Comparison of ENCODE assay signal across 9 mouse cellular contexts in genomic region chr11:93967381-93967780, GRCm38 (mm10). TPM values are rescaled to one million over a fixed set of nuclear protein-coding genes. Genes with fewer than 3 reads are reported as not detected.
DNase-seq lines count a peak whose midpoint lies in the region; ATAC-seq lines count a peak whose summit lies in the region.
"Had no signal": no experiment of that assay in that cellular context is flagged by ENCODE, and none has a peak within 500 bp of the region (broad histone marks: within the 10 kb centered on the region; RNA-seq: fewer than 3 reads in every experiment).

No protein-coding gene starts in this region.

- ATAC-seq in embryonic facial prominence, embryonic 12.5 days (ENCODE audit: insufficient number of reproducible peaks, insufficient read depth, low FRiP score, low TSS enrichment) = no peak
- no peak for ATAC-seq in limb, embryonic 13.5 days (ENCODE audit: low FRiP score, low read depth)

- peak overlapping the region; percentile 76 for H3K9ac ChIP-seq in embryonic facial prominence, embryonic 12.5 days
- H3K9ac ChIP-seq in limb, embryonic 13.5 days = peak overlapping the region; percentile 79

- peak; percentile 39 for DNase-seq in embryo, embryonic 10.5 days (ENCODE audit: low spot score)
- DNase-seq in embryo, embryonic 10 days (ENCODE audit: low spot score) = no peak
- DNase-seq in 416B (ENCODE audit: low read depth) = peak; percentile 53
- DNase-seq in splenic B cell, adult 2 months (ENCODE audit: low read depth, low spot score) = peak; percentile 32
- DNase-seq in gastrocnemius, adult 18-20 months (ENCODE audit: low spot score) = no peak
- no peak for DNase-seq in urinary bladder, postnatal 14 days (ENCODE audit: low spot score)

- H3K9me3 ChIP-seq in embryonic facial prominence, embryonic 12.5 days = no peaks in the 10 kb centered on the region
- H3K9me3 ChIP-seq in limb, embryonic 13.5 days = no peaks in the 10 kb centered on the region

- H3K4me2 ChIP-seq in embryonic facial prominence, embryonic 12.5 days (replicated peaks) = peak overlapping the region; percentile 82
- peak overlapping the region; percentile 90 for H3K4me2 ChIP-seq in limb, embryonic 13.5 days (replicated peaks)

- H3K4me3 ChIP-seq in embryonic facial prominence, embryonic 12.5 days = peak overlapping the region; percentile 74
- peak overlapping the region; percentile 69 for H3K4me3 ChIP-seq in limb, embryonic 13.5 days

- H3K27me3 ChIP-seq in embryonic facial prominence, embryonic 12.5 days = no peaks in the 10 kb centered on the region
- no peaks in the 10 kb centered on the region for H3K27me3 ChIP-seq in limb, embryonic 13.5 days
- no peaks in the 10 kb centered on the region for H3K27me3 ChIP-seq in splenic B cell, adult 2 months (ENCODE audit: control insufficient read depth, insufficient read depth, low read length, poor library complexity, severe bottlenecking)
- H3K27me3 ChIP-seq: Patski had no signal

- peaks cover 5% of the 10 kb centered on the region; the same call in 1 of the 2 replicates for H3K4me1 ChIP-seq in embryonic facial prominence, embryonic 12.5 days
- H3K4me1 ChIP-seq in limb, embryonic 13.5 days = peaks cover 16% of the 10 kb centered on the region

- peak overlapping the region; percentile 76 for H3K27ac ChIP-seq in embryonic facial prominence, embryonic 12.5 days
- peak overlapping the region; percentile 45; the same call in 1 of the 2 replicates for H3K27ac ChIP-seq in limb, embryonic 13.5 days

- 3% methylated on average over 11 of the region's 11 CpGs for WGBS in embryonic facial prominence, embryonic 12.5 days
- 2% methylated on average over 11 of the region's 11 CpGs for WGBS in limb, embryonic 13.5 days

- H3K36me3 ChIP-seq in embryonic facial prominence, embryonic 12.5 days = peaks cover 33% of the 10 kb centered on the region
- peaks cover 33% of the 10 kb centered on the region for H3K36me3 ChIP-seq in limb, embryonic 13.5 days
- H3K36me3 ChIP-seq in splenic B cell, adult 2 months (ENCODE audit: control insufficient read depth, insufficient read depth, low read length, poor library complexity, severe bottlenecking) = peaks cover 2% of the 10 kb centered on the region; the same call in 1 of the 2 replicates

RNA-seq across cellular contexts. Expression of gene Gm20390, which starts 0.7 kb away (rescaled TPM):
- 399 and 428 TPM in 2 replicates for polyA plus RNA-seq in embryonic facial prominence, embryonic 12.5 days (2016; fragmentation: Nextera tagmentation; extraction: Ambion mirVana)
- 400 and 424 TPM in 2 replicates for polyA plus RNA-seq in limb, embryonic 13.5 days (2015; fragmentation: Nextera tagmentation; extraction: Ambion mirVana)
- 10 to 100 TPM; 10.2 to 16.0 TPM for total RNA-seq in gastrocnemius, adult 18-20 months (2021)

RNA-seq across cellular contexts. Expression of gene Nme1, which starts 0.9 kb away (rescaled TPM):
- 155 and 162 TPM in 2 replicates for polyA plus RNA-seq in embryonic facial prominence, embryonic 12.5 days (2016; fragmentation: Nextera tagmentation; extraction: Ambion mirVana)
- polyA plus RNA-seq in limb, embryonic 13.5 days (2015; fragmentation: Nextera tagmentation; extraction: Ambion mirVana) = 141 and 162 TPM in 2 replicates
- 10 to 100 TPM in 1 of 2 experiments, 1 to 10 TPM in 1; 10.0 to 11.6 TPM for total RNA-seq in gastrocnemius, adult 18-20 months (2021)

RNA-seq across cellular contexts. Expression of gene Nme2, which starts 11.3 kb away (rescaled TPM):
- 222 and 223 TPM in 2 replicates for polyA plus RNA-seq in embryonic facial prominence, embryonic 12.5 days (2016; fragmentation: Nextera tagmentation; extraction: Ambion mirVana)
- polyA plus RNA-seq in limb, embryonic 13.5 days (2015; fragmentation: Nextera tagmentation; extraction: Ambion mirVana) = 289 and 307 TPM in 2 replicates
- total RNA-seq in gastrocnemius, adult 18-20 months (2021) = 100 to 1,000 TPM; 569 to 638 TPM

RNA-seq across cellular contexts. Expression of gene Spag9, which starts 28.5 kb away (rescaled TPM):
- polyA plus RNA-seq in embryonic facial prominence, embryonic 12.5 days (2016; fragmentation: Nextera tagmentation; extraction: Ambion mirVana) = 56.5 and 57.3 TPM in 2 replicates
- 42.6 and 44.1 TPM in 2 replicates for polyA plus RNA-seq in limb, embryonic 13.5 days (2015; fragmentation: Nextera tagmentation; extraction: Ambion mirVana)
- total RNA-seq in gastrocnemius, adult 18-20 months (2021) = 100 to 1,000 TPM; 134 to 170 TPM

Comparison
In these comparisons a context has a peak if more than half of its experiments do, and no peak if none do; other contexts are left out.
1. DNase-seq: peak in embryo, embryonic 10.5 days (single experiment), 416B (single experiment) and splenic B cell, adult 2 months (single experiment); none in embryo, embryonic 10 days (single experiment), gastrocnemius, adult 18-20 months (single experiment) and urinary bladder, postnatal 14 days (single experiment).